Mouse (Mus musculus): ENCODE data around the gene Agbl1. TPM values are rescaled to one million over a fixed set of nuclear protein-coding genes. Genes with fewer than 3 reads are reported as not detected.
"Not testable (repeated sequence)": the region's sequence is repeated elsewhere in the genome, so short reads cannot be mapped to it uniquely, and the experiment has no call there.

The Agbl1 gene
- polyA plus RNA-seq, 1 experiment from 2014 or later: 0.17 TPM

GRCm38 (mm10) chr7:76732220-76732619, 502.5 kb downstream of the Agbl1 start:
- H3K4me2 ChIP-seq (ENCODE audit: low read depth); ATAC-seq (ENCODE audit: insufficient read depth, low FRiP score, low TSS enrichment); H3K4me3 ChIP-seq (ENCODE audit: low read depth, low read length); H3K4me1 ChIP-seq (ENCODE audit: control insufficient read depth, insufficient read depth, low read length); H3K36me3 ChIP-seq (ENCODE audit: control insufficient read depth, insufficient read depth, low read length); H3K9ac ChIP-seq (ENCODE audit: low read length); H3K9me3 ChIP-seq (ENCODE audit: control insufficient read depth, low read length); H3K27ac ChIP-seq (ENCODE audit: low read depth, low read length); H3K27me3 ChIP-seq (ENCODE audit: control insufficient read depth, insufficient read depth, low read length); DNase-seq (ENCODE audit: low spot score): not testable (repeated sequence)
- 86% methylated on average over 7 of the region's 7 CpGs for WGBS

GRCm38 (mm10) chr7:76777237-76777855, 547.7 kb downstream of the Agbl1 start:
- no peak for ATAC-seq (ENCODE audit: insufficient read depth, low FRiP score, low TSS enrichment)
- peak; percentile 13 for DNase-seq (ENCODE audit: low spot score)
- no peak overlapping the region for H3K27ac ChIP-seq (ENCODE audit: low read depth, low read length)
- H3K9me3 ChIP-seq (ENCODE audit: control insufficient read depth, low read length): no peaks in the 10 kb centered on the region
- H3K36me3 ChIP-seq (ENCODE audit: control insufficient read depth, insufficient read depth, low read length): no peaks in the 10 kb centered on the region
- 30% methylated on average over 5 of the region's 5 CpGs for WGBS
- H3K9ac ChIP-seq (ENCODE audit: low read length): no peak overlapping the region
- no peak overlapping the region for H3K4me3 ChIP-seq (ENCODE audit: low read depth, low read length)
- H3K4me2 ChIP-seq (ENCODE audit: low read depth): no peak overlapping the region
- no peaks in the 10 kb centered on the region for H3K4me1 ChIP-seq (ENCODE audit: control insufficient read depth, insufficient read depth, low read length)
- no peaks in the 10 kb centered on the region for H3K27me3 ChIP-seq (ENCODE audit: control insufficient read depth, insufficient read depth, low read length)

DNA sequence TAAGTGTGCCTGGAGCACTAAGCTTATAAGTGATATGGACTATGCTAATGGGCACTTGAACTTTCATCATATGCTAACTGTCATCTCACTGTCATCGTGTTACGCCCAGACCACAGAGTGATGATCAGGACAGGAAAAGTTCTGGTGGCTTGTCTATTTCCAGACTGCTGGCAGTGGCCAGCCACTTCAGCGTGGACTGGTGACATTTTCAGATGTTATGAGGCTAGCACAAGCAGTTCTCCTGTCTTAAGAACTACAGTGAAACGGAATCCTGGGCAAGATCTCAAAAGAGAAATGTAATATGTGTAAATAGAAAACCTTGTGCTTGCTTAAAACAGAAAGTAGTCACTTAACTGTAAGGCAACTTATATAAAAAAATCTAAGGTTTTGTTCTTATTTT, 550.8 kb downstream of the Agbl1 start:
- no peaks in the 10 kb centered on the region for H3K27me3 ChIP-seq (ENCODE audit: control insufficient read depth, insufficient read depth, low read length)
- no peaks in the 10 kb centered on the region for H3K4me1 ChIP-seq (ENCODE audit: control insufficient read depth, insufficient read depth, low read length)
- H3K36me3 ChIP-seq (ENCODE audit: control insufficient read depth, insufficient read depth, low read length): no peaks in the 10 kb centered on the region
- H3K4me2 ChIP-seq (ENCODE audit: low read depth): no peak overlapping the region
- no peak overlapping the region for H3K9ac ChIP-seq (ENCODE audit: low read length)
- H3K27ac ChIP-seq (ENCODE audit: low read depth, low read length): no peak overlapping the region
- WGBS: 86% methylated on average over 4 of the region's 4 CpGs
- ATAC-seq (ENCODE audit: insufficient read depth, low FRiP score, low TSS enrichment) (no peak), DNase-seq (ENCODE audit: low spot score) (no peak)
- H3K9me3 ChIP-seq (ENCODE audit: control insufficient read depth, low read length): no peaks in the 10 kb centered on the region
- H3K4me3 ChIP-seq (ENCODE audit: low read depth, low read length): no peak overlapping the region

DNA sequence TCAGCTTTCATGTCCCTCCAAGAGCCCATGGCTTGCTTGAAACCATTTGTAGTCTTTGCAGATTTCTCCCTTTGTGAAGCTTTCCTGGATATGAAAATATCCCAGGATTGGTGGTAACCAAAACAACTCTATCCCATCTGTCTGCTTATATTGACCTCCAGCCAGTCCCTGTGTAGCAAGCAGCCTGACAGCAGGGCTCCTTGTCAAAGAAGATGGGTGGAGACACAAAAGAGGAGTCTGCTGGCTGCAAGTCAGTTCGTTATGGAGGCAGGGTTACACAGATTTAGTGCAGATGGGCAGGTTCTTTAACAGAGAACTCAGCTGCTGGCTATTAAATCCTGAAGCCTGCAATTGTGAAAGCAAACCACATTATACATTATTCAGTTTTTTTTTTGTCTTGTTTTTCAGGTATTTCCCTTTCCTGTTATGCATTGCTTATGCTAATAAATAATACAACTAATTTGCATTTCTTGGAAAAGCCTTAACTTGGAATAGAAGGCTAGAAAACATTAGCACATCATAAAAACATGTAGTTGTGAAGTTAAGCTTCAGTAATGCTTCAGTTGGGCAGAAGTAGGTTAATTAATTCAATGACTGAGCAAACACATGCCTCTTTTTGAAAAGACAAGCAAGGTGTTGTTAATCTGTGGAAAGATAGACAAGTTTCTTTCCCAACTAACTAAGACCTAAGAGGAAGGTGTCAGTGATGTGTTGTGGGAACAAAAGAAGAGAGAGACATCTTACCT, 559.0 kb downstream of the Agbl1 start:
- Histone ChIP-seq H3K9me3 (ENCODE audit: control insufficient read depth, low read length) (no peaks in the 10 kb centered on the region), H3K27ac (ENCODE audit: low read depth, low read length) (no peak overlapping the region), H3K9ac (ENCODE audit: low read length) (no peak overlapping the region), H3K4me2 (ENCODE audit: low read depth) (no peak overlapping the region), H3K4me3 (ENCODE audit: low read depth, low read length) (no peak overlapping the region), H3K4me1 (ENCODE audit: control insufficient read depth, insufficient read depth, low read length) (no peaks in the 10 kb centered on the region), H3K27me3 (ENCODE audit: control insufficient read depth, insufficient read depth, low read length) (no peaks in the 10 kb centered on the region), H3K36me3 (ENCODE audit: control insufficient read depth, insufficient read depth, low read length) (no peaks in the 10 kb centered on the region)
- no peak for DNase-seq (ENCODE audit: low spot score)
- no peak for ATAC-seq (ENCODE audit: insufficient read depth, low FRiP score, low TSS enrichment)
- 11% methylated on average over 1 of the region's 1 CpGs for WGBS

- Histone ChIP-seq H3K27me3 (ENCODE audit: control insufficient read depth, insufficient read depth, low read length) (no peaks in the 10 kb centered on the region), H3K9ac (ENCODE audit: low read length) (no peak overlapping the region), H3K27ac (ENCODE audit: low read depth, low read length) (no peak overlapping the region), H3K4me1 (ENCODE audit: control insufficient read depth, insufficient read depth, low read length) (no peaks in the 10 kb centered on the region), H3K4me2 (ENCODE audit: low read depth) (no peak overlapping the region), H3K36me3 (ENCODE audit: control insufficient read depth, insufficient read depth, low read length) (no peaks in the 10 kb centered on the region), H3K9me3 (ENCODE audit: control insufficient read depth, low read length) (no peaks in the 10 kb centered on the region), H3K4me3 (ENCODE audit: low read depth, low read length) (no peak overlapping the region)
- no peak for DNase-seq (ENCODE audit: low spot score)
- ATAC-seq (ENCODE audit: insufficient read depth, low FRiP score, low TSS enrichment): no peak
- WGBS: 64% methylated on average over 2 of the region's 2 CpGs
Measured at GRCm38 (mm10) chr7:76790041-76790440, 560.4 kb downstream of the Agbl1 start.

DNA sequence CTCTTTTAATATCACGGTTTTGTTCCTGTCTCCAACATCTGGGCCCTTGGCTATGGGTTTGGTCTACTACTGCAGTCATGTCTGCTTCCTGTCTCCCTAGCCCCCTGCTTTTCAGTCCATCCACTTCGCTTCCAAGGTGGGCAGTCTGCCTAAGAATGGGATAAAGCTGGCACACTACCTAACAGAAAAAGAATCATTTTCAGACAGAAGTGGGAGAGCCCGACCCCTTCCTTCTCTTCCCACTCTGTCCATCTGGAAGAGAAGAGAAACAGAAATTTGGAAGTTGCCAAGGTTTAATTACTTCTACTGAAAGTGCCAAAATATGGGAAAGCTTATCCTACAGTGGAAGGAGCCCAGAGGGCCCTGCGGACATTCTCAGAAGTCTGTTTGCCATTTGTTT, 561.6 kb downstream of the Agbl1 start:
- no peak overlapping the region for H3K4me3 ChIP-seq (ENCODE audit: low read depth, low read length)
- H3K4me2 ChIP-seq (ENCODE audit: low read depth): no peak overlapping the region
- no peaks in the 10 kb centered on the region for H3K36me3 ChIP-seq (ENCODE audit: control insufficient read depth, insufficient read depth, low read length)
- H3K9ac ChIP-seq (ENCODE audit: low read length): no peak overlapping the region
- H3K27me3 ChIP-seq (ENCODE audit: control insufficient read depth, insufficient read depth, low read length): no peaks in the 10 kb centered on the region
- H3K4me1 ChIP-seq (ENCODE audit: control insufficient read depth, insufficient read depth, low read length): no peaks in the 10 kb centered on the region
- 92% methylated on average over 4 of the region's 4 CpGs for WGBS
- no peak overlapping the region for H3K27ac ChIP-seq (ENCODE audit: low read depth, low read length)
- DNase-seq (ENCODE audit: low spot score): no peak
- H3K9me3 ChIP-seq (ENCODE audit: control insufficient read depth, low read length): no peaks in the 10 kb centered on the region
- no peak for ATAC-seq (ENCODE audit: insufficient read depth, low FRiP score, low TSS enrichment)

DNA sequence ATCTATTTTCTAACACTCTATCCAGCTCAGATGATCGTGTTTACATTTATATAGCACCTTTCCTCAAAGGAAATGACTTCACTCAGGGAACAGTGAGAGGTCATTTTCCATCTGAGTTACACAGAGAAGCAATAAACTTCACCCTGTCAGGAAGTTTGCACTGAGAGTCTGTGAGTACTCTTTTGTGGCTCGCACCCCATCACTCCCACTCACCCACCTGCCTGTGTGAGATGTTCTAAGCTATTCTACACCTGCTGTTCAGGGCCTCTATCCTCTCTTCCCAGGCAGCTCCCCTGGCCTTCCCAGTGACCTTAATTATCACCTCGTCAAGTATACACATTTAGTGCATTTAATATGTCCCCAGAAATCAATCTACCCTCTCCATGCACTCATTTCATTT, 580.3 kb downstream of the Agbl1 start:
- no peak overlapping the region for H3K27ac ChIP-seq (ENCODE audit: low read depth, low read length)
- no peak for ATAC-seq (ENCODE audit: insufficient read depth, low FRiP score, low TSS enrichment)
- WGBS: 50% methylated on average over 3 of the region's 3 CpGs
- no peak overlapping the region for H3K4me2 ChIP-seq (ENCODE audit: low read depth)
- H3K4me1 ChIP-seq (ENCODE audit: control insufficient read depth, insufficient read depth, low read length): no peaks in the 10 kb centered on the region
- DNase-seq (ENCODE audit: low spot score): no peak
- no peak overlapping the region for H3K9ac ChIP-seq (ENCODE audit: low read length)
- H3K9me3 ChIP-seq (ENCODE audit: control insufficient read depth, low read length): no peaks in the 10 kb centered on the region
- H3K27me3 ChIP-seq (ENCODE audit: control insufficient read depth, insufficient read depth, low read length): no peaks in the 10 kb centered on the region
- H3K4me3 ChIP-seq (ENCODE audit: low read depth, low read length): no peak overlapping the region
- no peaks in the 10 kb centered on the region for H3K36me3 ChIP-seq (ENCODE audit: control insufficient read depth, insufficient read depth, low read length)

GRCm38 (mm10) chr7:76820571-76820970, 590.9 kb downstream of the Agbl1 start:
- H3K9me3 ChIP-seq (ENCODE audit: control insufficient read depth, low read length): no peaks in the 10 kb centered on the region
- no peaks in the 10 kb centered on the region for H3K4me1 ChIP-seq (ENCODE audit: control insufficient read depth, insufficient read depth, low read length)
- no peak overlapping the region for H3K4me3 ChIP-seq (ENCODE audit: low read depth, low read length)
- H3K27ac ChIP-seq (ENCODE audit: low read depth, low read length): no peak overlapping the region
- H3K9ac ChIP-seq (ENCODE audit: low read length): no peak overlapping the region
- ATAC-seq (ENCODE audit: insufficient read depth, low FRiP score, low TSS enrichment): no peak
- no peak overlapping the region for H3K4me2 ChIP-seq (ENCODE audit: low read depth)
- H3K36me3 ChIP-seq (ENCODE audit: control insufficient read depth, insufficient read depth, low read length): no peaks in the 10 kb centered on the region
- H3K27me3 ChIP-seq (ENCODE audit: control insufficient read depth, insufficient read depth, low read length): no peaks in the 10 kb centered on the region
- DNase-seq (ENCODE audit: low spot score): no peak
- 86% methylated on average over 2 of the region's 2 CpGs for WGBS

DNA sequence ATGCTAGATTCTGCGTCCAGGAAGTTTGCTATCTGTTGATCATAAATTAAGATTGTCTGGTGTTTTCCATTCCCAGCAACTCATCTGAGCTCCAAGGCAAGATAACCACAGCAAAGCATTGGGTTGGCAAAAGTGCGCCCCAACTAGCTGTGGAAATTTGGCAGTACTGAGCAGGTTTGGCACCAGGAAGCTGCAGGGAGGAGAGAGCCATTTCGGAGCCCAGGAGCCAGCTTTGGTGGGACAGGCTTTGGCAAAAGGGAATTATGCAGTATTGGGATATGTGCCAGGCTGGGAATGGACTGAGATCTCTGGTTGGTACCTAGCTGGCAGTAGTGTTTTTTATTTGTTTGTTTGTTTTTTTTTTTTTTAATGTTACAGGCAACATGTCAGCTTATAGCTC, 612.5 kb downstream of the Agbl1 start:
- no peak overlapping the region for H3K9ac ChIP-seq (ENCODE audit: low read length)
- no peak overlapping the region for H3K4me2 ChIP-seq (ENCODE audit: low read depth)
- H3K4me3 ChIP-seq (ENCODE audit: low read depth, low read length): no peak overlapping the region
- no peak for ATAC-seq (ENCODE audit: insufficient read depth, low FRiP score, low TSS enrichment)
- H3K27ac ChIP-seq (ENCODE audit: low read depth, low read length): no peak overlapping the region
- H3K9me3 ChIP-seq (ENCODE audit: control insufficient read depth, low read length): no peaks in the 10 kb centered on the region
- DNase-seq (ENCODE audit: low spot score): no peak
- WGBS: 90% methylated on average over 3 of the region's 3 CpGs
- H3K36me3 ChIP-seq (ENCODE audit: control insufficient read depth, insufficient read depth, low read length): no peaks in the 10 kb centered on the region
- H3K27me3 ChIP-seq (ENCODE audit: control insufficient read depth, insufficient read depth, low read length): no peaks in the 10 kb centered on the region
- H3K4me1 ChIP-seq (ENCODE audit: control insufficient read depth, insufficient read depth, low read length): no peaks in the 10 kb centered on the region
